Mouse (Mus musculus): Measurements from ENCODE around the gene Pde4d. TPM values are rescaled to one million over a fixed set of nuclear protein-coding genes. Genes with fewer than 3 reads are reported as not detected.

Pde4d gene
- total and polyA plus RNA-seq, 3 experiments, result 18.5 to 18.8 TPM; not detected in 1

GRCm38 (mm10) chr13:109474344-109474743, 1024.6 kb downstream of the Pde4d start:
- Histone ChIP-seq H3K9ac (ENCODE audit: control insufficient read depth, low read depth, low read length, poor library complexity, severe bottlenecking) (no peak overlapping the region), H3K9me3 (replicated peaks; ENCODE audit: insufficient read depth, low read length) (no peaks in the 10 kb centered on the region), H3K27me3 (ENCODE audit: control insufficient read depth in 1 of 2, insufficient read depth in 2 of 2, low read length in 2 of 2) (peaks cover 2 to 4% of the 10 kb centered on the region in 2 experiments), H3K4me1 (ENCODE audit: control insufficient read depth in 1 of 2, insufficient read depth in 2 of 2, low read length in 2 of 2) (no peaks in the 10 kb centered on the region; a peak in 1 of 4 replicates), H3K27ac (ENCODE audit: control insufficient read depth, low read depth, low read length) (no peak overlapping the region), H3K4me3 (ENCODE audit: control insufficient read depth in 1 of 2, insufficient read depth in 1 of 2, low read depth in 2 of 2, low read length in 2 of 2) (no peak overlapping the region), H3K79me2 (ENCODE audit: control insufficient read depth, insufficient read depth, low read length, poor library complexity) (no peaks in the 10 kb centered on the region), H3K36me3 (ENCODE audit: control insufficient read depth in 1 of 2, insufficient read depth in 2 of 2, low read length in 2 of 2) (no peaks in the 10 kb centered on the region)
- TF ChIP-seq SIN3A (IDR thresholded peaks at IDR 0.05; ENCODE audit: low read length) (no peak), CHD1 (IDR thresholded peaks at IDR 0.05; ENCODE audit: low read depth, low read length) (no peak), UBTF (IDR thresholded peaks at IDR 0.05; ENCODE audit: borderline replicate concordance, insufficient read depth, low read depth, low read length) (no peak), ZNF384 (IDR thresholded peaks at IDR 0.05; ENCODE audit: low read depth, low read length) (no peak), POLR2A (IDR thresholded peaks at IDR 0.05; ENCODE audit: control insufficient read depth in 1 of 2, insufficient read depth in 1 of 2, low read depth in 1 of 2, low read length in 2 of 2, poor library complexity in 1 of 2) (no peak), JUND (IDR thresholded peaks at IDR 0.05; ENCODE audit: low read depth, low read length) (no peak), NRF1 (IDR thresholded peaks at IDR 0.05; ENCODE audit: insufficient read depth, low read depth, low read length, poor library complexity, severe bottlenecking) (no peak), SMC3 (IDR thresholded peaks at IDR 0.05; ENCODE audit: low read depth, low read length) (no peak), RAD21 (IDR thresholded peaks at IDR 0.05; ENCODE audit: low read depth, low read length) (no peak), ZC3H11A (IDR thresholded peaks at IDR 0.05; ENCODE audit: low read depth, low read length) (no peak), ETS1 (IDR thresholded peaks at IDR 0.05; ENCODE audit: low read depth, low read length) (no peak), GATA1 (IDR thresholded peaks at IDR 0.05; ENCODE audit: low read depth, low read length) (no peak), NELFE (IDR thresholded peaks at IDR 0.05; ENCODE audit: low read depth, low read length) (no peak), TBP (IDR thresholded peaks at IDR 0.05; ENCODE audit: low read depth, low read length) (no peak)
- no peak for DNase-seq (ENCODE audit: low read depth, low spot score)

GRCm38 (mm10) chr13:109481446-109481845, 1031.7 kb downstream of the Pde4d start:
- Histone ChIP-seq H3K79me2 (ENCODE audit: control insufficient read depth, insufficient read depth, low read length, poor library complexity) (no peaks in the 10 kb centered on the region), H3K4me1 (ENCODE audit: control insufficient read depth in 1 of 2, insufficient read depth in 2 of 2, low read length in 2 of 2) (no peaks in the 10 kb centered on the region; a peak in 1 of 4 replicates), H3K4me3 (ENCODE audit: control insufficient read depth in 1 of 2, insufficient read depth in 1 of 2, low read depth in 2 of 2, low read length in 2 of 2) (no peak overlapping the region), H3K27me3 (ENCODE audit: control insufficient read depth in 1 of 2, insufficient read depth in 2 of 2, low read length in 2 of 2) (peaks cover 0 to 5% of the 10 kb centered on the region in 2 experiments; a peak in 2 of 4 replicates), H3K9me3 (replicated peaks; ENCODE audit: insufficient read depth, low read length) (no peaks in the 10 kb centered on the region), H3K36me3 (ENCODE audit: control insufficient read depth in 1 of 2, insufficient read depth in 2 of 2, low read length in 2 of 2) (no peaks in the 10 kb centered on the region), H3K9ac (ENCODE audit: control insufficient read depth, low read depth, low read length, poor library complexity, severe bottlenecking) (no peak overlapping the region), H3K27ac (ENCODE audit: control insufficient read depth, low read depth, low read length) (no peak overlapping the region)
- TF ChIP-seq ZC3H11A (IDR thresholded peaks at IDR 0.05; ENCODE audit: low read depth, low read length) (no peak), CHD1 (IDR thresholded peaks at IDR 0.05; ENCODE audit: low read depth, low read length) (no peak), GABPA (IDR thresholded peaks at IDR 0.05; ENCODE audit: low read depth, low read length) (no peak), USF2 (IDR thresholded peaks at IDR 0.05; ENCODE audit: borderline replicate concordance in 1 of 2, insufficient read depth in 1 of 2, low read depth in 1 of 2, low read length in 2 of 2) (no peak), JUND (IDR thresholded peaks at IDR 0.05; ENCODE audit: low read depth, low read length) (no peak), TAL1 (IDR thresholded peaks at IDR 0.05; ENCODE audit: low read length) (no peak), CTCF (IDR thresholded peaks at IDR 0.05 in 2 of 3, conservative IDR thresholded peaks at IDR 0.05 in 1 of 3; ENCODE audit: control insufficient read depth in 1 of 3, insufficient read depth in 1 of 3, low read depth in 2 of 3, low read length in 3 of 3, poor library complexity in 1 of 3, severe bottlenecking in 1 of 3) (no peak), ZNF384 (IDR thresholded peaks at IDR 0.05; ENCODE audit: low read depth, low read length) (no peak), KAT2A (conservative IDR thresholded peaks at IDR 0.05; ENCODE audit: low read depth, low read length) (no peak), CHD2 (IDR thresholded peaks at IDR 0.05; ENCODE audit: low read length) (no peak), E2F4 (IDR thresholded peaks at IDR 0.05; ENCODE audit: borderline replicate concordance, low read depth, low read length) (no peak), MYB (IDR thresholded peaks at IDR 0.05; ENCODE audit: low read depth, low read length) (no peak), MYC (IDR thresholded peaks at IDR 0.05; ENCODE audit: low read depth, low read length) (no peak), TCF12 (IDR thresholded peaks at IDR 0.05; ENCODE audit: low read depth, low read length) (no peak), GATA1 (IDR thresholded peaks at IDR 0.05; ENCODE audit: low read depth, low read length) (no peak)
- DNase-seq (ENCODE audit: low read depth, low spot score), result no peak

Measured in MEL (cell line).